Mouse (Mus musculus) brain, embryonic 14.5 days (tissue): Measurements from ENCODE around the gene Sufu.
A peak's percentile ranks its signal among the peaks of the same experiment; 100 is the strongest.

ENCODE experiments used
- CTCF ChIP-seq: fragments of 200-500 bp; IDR thresholded peaks from 2 replicates; pipeline ENCODE4 v1.5.1; 2012; ENCODE audit warnings: inconsistent platforms, mild to moderate bottlenecking, moderate library complexity, borderline replicate concordance; ENCODE audit not compliant: insufficient read depth, insufficient read length; ENCODE audit errors: extremely low read depth
- POLR2A ChIP-seq: fragments of 200-500 bp; IDR thresholded peaks from 2 replicates; pipeline ENCODE4 v1.6.1; 2012; ENCODE audit warnings: mild to moderate bottlenecking, inconsistent platforms, borderline replicate concordance; ENCODE audit not compliant: poor library complexity, insufficient read depth, insufficient read length, severe bottlenecking; ENCODE audit errors: extremely low read depth

GRCm38 (mm10) chr19:46444209-46444608, 47.5 kb downstream of the Sufu start:
- TF ChIP-seq CTCF = peak; percentile 79; the same call in 1 of the 2 replicates
- no peak for TF ChIP-seq POLR2A
